Mouse (Mus musculus) telencephalon, adult 2 months (tissue): Measurements from ENCODE around the gene Snapc2.

Experiments used
- DNase-seq: peaks from one replicate; pipeline ENCODE4 v3.0.0-alpha.2; 2011; ENCODE audit warnings: low read depth, low spot score

The Snapc2 gene

DNA sequence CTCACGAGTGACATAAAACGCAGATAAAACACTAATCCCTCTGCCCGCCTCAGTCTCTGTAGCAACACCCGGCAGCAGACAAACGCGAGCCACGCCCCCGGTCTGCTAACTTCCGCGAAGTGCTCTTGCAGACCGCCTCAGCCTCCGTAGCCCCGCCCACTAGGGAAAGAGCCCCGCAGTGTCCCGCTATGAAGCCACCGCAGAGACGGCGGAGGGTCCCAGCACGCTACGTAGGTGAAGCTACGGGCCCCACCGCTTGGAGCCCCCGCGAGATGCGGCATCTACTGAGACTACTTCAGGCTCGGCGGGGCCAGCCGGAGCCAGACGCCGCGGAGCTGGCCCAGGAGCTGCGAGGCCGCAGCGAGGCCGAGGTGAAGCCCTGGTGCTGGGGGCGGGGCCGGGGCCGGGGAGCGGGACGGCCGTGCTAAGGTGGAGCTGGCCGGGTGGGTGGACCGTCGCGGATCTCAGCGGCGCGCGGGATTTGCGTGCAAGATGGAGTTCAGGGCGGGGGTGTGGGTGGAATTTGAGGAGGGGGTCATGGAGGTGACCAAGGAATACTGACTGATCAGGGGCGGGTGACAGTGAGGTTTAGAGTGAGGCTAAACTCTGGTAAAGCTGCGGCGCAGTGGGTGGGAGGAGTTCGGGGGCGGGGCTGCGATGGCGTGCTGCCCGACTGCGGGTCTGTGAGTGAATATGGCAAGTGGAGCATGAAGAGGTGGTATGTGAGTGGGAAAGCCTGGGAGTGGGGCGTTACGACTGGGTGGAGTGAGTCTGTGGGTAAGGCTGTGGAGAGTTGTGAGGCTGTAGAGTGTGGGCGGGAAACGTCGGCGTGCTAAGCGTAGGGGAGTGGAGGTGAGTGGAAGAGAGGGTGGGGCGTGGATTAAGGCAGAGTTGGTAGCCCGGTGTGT lies at the start of gene Snapc2:
Gene Snapc2 (plus strand): TSS at position 147 of the 908 bp plus-strand sequence.
- peak; percentile 93 for DNase-seq

DNA sequence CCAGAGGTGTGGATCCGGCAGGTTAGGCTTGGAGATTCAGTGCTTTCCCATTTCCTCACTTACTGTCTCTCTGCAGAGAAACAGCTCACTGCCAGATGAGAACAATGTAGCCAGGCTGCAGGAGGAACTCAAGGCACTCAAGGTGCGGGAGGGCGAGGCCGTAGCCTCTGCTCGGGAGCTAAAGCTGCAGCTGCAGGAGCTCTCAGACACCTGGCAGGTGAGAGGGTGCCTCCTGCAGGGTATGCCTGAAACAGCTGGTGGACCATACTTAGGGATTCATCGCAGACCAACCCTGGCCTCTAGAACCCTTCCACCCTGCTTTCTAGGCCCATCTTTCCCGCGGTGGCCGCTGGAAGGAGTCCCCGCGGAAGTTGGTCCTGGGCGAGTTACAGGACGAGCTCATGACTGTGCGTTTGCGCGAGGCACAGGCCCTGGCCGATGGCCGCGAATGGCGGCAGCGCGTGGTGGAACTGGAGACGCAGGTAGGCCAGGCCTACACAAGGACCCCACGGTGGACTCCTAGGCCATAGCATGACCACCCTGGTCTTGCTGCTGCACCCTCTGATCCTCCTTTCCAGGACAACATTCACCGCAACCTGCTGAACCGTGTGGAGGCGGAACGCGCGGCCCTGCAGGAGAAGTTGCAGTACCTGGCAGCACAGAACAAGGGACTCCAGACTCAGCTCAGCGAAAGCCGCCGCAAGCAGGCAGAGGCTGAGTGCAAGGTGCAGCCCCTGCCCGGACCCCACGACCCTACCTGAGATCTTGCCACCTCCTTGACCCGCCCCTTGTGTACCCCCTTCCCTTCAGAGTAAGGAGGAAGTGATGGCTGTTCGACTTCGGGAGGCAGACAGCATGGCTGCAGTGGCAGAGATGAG lies 47.4 kb upstream of the Snapc2 start:
- no peak for DNase-seq

DNA sequence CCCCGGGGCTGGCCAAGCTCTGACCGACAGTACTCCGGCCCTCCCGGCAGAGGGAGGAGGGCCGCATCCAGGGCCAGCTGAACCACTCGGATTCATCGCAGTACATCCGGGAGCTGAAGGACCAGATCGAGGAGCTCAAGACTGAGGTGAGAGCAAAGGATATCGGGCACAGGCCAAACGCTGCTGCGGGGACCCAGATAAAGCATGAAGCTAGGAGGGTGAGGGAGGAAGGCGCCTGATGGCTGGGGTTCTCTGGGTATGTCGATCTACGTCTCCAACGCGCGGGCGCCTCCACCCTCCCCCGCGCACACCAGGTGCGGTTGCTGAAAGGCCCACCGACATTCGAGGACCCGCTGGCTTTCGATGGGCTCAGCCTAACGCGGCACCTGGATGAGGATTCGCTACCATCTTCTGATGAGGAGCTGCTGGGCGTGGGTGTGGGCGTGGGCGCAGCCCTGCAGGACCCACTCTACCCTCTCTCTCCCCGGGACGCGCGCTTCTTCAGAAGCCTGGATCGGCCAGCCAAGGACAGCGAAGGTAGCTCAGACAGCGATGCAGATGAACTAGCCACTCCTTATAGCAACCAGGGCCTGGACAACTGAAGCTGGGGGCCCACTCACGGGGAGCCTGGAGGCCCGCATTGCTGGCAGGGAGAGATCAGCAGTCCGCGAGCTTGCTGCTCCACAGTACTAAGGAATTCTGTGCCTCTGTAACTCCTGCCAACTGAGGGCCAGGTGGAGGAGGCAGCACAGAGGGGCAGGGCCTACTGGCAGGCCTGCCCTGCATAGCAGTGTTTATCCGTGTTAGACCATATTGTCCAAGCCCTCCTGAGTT lies 46.5 kb upstream of the Snapc2 start:
- DNase-seq, result no peak

DNA sequence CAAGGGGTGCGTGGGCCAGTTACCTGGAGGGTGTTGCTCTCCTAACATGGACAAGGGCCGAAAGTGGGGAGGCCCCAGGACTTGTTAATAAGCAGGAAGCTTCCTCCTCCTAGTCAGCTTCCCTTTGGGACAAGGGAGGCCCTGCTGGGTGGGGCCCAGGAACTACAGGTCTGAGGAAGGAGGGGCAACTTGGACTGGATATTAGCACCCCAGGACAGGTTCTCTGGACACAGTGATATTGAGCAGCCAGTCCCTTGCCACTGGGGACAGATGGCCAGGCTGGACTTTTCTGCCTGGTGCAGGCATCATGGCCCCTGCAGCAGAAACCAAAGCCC lies 45.9 kb upstream of the Snapc2 start:
- no peak for DNase-seq

DNA sequence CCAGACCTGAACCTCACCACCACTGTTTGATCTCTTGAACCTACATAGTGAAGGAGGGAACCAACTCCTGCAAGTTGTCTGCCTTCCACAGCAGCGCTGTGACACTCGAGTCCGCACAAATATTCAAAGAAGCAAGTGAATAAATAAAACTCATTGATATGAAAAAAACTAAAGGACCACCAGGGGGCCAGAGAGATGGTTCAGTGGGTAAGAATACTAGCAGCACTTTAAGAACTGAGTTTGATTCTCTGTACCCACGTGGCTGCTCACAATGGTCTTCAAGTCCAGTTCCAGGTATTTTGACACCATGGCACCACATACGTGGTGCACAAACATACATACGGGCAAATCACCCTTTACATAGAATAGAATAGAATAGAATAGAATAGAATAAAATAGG lies 41.8 kb upstream of the Snapc2 start:
- DNase-seq, result no peak

DNA sequence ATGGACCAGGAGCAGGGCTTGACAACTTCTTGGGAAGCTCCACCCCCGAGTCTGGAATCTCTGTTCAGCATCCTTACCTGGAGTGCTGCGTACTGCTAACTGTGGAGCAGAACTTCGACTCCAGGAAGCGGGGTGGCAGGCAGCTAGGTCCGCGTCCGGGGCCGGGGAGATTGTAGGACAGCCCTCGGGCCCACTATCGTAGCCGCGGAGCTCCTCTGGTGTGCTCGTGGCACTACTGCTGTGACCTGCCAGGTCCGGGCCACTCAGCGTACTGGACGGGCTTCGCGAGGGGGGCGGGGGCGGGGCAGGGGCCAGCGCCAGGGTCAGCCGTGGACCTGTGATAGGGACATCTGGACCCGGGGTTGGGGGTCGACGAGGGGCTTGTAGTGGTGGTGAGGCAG lies 40.1 kb upstream of the Snapc2 start:
- DNase-seq, result no peak

DNA sequence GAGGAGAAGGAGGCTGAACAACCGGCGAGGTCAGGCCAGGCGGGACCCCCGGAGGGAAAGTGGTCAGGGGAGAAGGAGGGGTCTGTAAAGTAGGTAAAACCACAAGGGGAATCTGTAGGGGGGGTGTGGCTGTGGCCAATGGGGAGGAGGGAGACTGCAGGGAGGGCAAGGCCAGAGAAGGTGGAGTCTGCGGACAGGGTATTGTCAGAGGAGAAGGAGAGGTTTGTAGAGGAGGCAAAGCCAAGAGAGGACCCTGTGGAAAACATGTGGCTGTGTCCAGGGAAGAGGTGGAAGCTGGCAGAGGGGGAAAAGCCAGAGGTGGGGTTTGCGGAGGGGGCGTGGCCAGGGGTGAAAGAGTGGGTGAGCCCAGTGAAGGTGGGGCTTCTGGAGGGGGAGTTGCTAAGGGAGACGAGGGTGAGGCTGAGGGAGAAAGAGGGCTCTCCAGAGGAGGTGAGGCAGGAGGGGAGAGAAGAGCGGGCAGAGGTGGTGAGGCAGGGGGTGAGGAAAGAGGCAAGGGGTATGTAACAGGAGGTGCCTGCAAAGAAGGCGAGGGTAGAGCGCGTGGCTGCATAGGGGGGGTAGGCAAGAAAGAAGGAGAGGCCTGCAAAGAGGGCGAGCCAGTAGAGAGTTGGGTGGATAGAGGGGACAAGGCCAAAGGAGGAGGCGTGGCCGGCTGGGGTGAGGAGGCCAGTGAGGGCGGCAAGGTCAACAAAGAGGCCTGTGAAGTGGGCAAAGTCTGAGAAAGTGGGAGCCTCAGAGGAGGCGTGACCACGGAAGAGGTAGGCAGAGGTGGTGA lies 39.5 kb upstream of the Snapc2 start:
- no peak for DNase-seq

DNA sequence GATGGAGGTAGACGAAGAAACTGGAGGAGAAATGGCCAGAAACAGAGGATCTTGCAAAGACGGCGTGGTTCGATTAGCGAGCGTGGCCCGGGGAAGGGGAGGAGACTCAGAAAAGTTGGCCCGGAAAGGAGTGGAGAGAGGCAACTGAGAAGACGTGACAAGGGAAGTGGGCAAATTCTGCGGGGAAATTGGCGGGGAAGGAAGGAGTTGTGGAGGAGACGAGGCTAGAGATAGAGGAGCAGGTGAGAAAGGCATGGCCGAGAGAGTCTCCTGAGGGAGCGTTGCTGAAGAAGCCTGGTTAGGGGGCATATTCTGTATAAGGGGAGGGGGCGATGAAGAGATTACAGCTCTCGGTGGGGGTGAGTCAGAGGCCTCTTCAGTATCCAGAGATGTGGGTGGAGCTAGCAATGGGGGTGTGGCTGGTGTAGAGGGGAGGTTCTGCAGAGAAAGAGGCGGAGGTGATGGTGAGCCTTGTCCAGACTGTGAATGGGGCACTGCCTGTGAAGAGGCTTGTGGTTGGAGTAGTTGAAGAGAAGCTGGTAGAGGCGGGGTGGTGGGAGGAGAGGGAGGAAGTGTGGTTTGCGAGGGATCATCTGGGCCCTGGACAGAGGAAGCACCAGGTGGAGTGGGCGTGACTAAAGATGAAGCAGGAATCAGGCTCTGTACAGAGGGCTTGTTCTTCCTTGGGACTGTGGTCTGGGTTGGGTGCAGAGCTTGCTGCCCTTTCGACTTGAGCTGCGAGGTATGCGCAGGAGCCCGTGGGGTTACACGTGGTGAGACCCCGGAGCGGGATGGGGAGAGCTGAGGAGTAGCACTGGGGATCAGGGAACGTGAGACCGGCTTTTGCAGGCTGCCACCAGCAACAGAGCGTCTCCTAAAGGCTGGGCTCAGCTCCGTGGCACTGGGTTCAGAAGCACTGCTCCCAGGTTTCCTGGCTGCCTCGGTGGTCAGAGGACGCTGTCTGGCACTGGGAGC lies 38.6 kb upstream of the Snapc2 start:
- DNase-seq, result no peak

DNA sequence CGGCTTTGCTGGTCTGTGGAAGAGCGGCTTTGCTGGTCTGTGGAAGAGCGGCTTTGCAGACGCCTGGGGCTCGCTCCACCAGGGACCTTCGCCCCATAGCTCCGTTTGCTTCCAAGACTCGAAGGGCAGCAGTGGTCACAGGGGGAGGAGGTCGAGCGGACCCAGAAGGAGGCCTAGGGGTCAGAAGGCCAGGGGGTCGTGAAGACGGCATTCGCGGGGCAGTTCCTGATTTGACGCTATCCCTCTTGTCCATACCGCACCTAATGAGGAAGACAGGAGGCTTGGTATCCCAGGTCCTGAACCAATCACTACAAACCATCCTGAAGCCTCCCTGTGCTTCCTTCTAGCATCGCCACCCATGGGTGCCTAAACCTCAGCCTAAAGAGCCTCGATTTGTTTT lies 36.6 kb upstream of the Snapc2 start:
- no peak for DNase-seq

DNA sequence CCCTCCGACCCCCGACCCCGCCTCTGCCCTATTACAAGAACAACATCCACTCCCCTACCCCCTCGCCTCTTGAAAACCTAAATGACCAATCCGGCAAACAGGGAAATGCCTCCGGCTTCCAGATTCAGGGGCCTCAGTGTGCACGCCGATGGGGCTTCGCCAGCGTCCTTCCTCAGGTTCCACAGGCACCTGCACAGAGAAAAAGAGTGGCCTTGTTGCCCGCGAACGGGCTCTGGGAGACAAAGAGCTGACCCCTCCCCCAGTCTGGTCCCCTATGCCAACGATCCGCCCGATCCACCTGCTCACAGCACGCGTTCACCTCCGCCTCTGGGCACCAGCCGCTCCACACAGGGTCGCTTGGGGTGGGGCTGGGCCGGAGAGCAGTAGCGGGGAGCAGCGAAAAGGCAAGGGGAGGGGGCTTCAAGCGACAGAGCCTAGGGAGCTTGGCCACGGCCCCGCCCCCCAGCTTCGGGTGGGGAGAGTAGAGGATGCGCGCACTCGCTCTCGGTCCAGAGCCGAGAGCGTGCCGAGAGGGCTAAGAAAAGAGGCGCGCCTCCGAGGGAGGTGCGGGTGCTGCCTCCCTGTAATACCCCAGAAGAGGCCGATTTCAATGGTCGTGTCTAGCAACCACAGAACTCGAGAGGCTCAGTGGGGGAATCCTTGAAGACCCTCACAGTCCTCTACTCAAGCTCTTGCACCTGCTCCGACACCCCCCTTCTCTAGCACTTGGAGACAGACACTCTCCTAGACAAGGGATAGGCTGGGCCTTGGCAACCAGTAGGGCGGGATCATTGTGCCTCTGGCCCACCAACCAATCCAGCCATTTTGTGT lies 35.9 kb upstream of the Snapc2 start, which contains the start of gene Prr36:
Gene Prr36 (minus strand): TSS at position 669 of the 831 bp plus-strand sequence.
- DNase-seq, result peak; percentile 71

DNA sequence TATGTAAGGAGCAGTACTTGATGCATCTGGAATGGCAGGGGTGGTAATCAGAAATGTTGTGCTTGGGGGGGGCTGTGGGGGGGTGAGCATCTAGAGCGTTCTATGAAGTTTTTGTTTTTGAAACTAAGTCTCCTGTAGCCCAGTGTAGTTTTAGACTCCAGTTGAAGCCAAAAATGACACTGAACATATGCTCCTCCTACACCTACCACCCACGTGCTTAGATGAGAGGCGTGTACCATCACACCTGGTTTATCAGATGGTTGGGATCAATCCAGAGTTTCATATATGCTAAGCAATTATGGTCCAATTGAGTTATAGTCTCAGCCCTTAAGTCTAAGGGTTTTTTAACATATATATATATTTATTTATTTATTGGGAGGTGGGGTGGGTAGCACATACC lies 33.3 kb upstream of the Snapc2 start:
- no peak for DNase-seq

DNA sequence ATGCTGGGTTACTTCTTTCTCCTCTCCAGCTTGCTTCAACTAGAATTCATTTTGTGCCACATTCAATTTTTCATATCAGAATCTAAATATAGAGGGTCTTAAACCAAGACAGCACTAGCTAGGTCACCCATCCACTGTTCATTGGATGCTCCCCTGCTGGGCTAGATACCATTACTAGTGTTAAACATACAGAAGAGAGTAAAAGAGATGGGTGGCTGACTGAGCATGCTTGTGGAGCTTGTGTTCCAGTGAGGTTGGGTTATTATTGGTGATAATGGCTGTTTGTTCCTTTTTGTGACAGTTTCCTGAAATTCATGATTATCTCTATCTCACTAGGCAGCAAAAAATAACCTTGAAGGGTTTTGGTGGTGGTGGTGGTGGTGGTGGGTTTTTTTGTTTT lies 30.8 kb upstream of the Snapc2 start:
- DNase-seq, result no peak

DNA sequence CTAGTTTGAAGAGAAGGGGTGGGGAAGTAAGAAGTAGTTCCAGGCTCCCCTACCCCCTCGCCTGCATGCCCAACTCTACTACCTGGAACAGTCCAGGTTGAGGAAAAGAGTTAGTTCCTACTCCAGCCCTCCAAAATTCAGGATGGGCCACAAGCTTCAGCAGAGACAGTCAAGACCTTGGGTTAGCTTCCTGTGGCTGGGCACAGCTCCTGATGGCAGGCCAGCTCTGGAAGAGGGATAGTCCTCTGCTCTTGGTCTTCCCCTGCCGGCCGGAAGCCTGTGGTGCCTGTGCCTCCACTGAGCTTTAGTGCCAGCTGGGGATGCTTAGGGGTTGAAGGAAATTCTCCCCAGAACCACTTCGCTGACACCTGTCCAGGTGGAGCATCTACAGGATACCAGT lies 26.6 kb upstream of the Snapc2 start:
- DNase-seq, result no peak

DNA sequence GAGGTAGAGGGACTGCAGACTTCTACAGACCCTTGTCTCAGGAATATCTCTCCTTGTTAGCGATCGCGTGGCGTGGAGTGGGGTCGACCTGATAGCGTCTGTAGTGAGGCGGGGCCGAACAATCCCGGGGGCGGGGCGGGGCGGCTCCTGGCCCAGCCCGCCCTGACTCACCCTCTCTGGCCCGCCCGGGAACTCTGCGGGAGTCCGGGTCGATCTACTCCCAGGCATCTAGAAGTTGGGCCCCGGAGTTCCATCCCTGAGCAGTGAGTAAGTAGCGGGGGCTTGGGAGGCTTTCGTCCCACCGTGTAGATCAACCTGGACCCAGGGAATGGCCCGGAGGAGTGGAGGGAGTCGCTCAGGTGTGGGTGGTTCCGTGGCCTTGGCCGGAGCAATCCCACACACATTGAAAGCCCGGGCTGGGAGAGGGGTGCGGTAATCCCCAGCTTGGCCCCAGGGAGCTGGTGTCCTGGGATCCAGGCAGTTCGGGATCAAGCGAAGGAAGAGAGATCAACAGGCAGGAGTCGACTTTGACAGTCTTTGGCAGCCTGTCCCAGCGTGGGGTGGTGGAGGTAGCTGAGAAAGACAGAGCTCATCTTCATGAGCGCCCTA lies 26.0 kb upstream of the Snapc2 start, which contains the start of gene Lrrc8e:
Gene Lrrc8e (plus strand): TSS at position 89 of the 609 bp plus-strand sequence.
- no peak for DNase-seq

DNA sequence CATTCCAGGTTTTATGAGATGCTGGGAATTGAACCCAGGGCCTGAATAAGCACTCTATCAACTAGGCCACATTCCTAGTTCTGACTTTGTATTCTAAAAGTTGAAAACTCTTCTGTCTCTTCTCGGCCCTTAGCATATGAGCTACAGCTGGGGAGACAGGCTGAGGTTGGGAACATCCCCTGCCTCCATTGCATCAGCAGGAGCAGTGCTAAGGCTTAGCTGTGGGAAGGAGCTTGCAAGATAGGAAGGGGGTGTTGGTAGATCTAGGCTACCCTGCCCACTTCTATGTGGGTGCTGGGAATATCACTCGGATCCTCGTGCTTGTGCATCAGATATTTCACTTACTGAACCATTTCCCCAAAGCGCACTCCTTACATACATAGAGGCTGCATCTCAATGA lies 25.0 kb upstream of the Snapc2 start:
- no peak for DNase-seq

DNA sequence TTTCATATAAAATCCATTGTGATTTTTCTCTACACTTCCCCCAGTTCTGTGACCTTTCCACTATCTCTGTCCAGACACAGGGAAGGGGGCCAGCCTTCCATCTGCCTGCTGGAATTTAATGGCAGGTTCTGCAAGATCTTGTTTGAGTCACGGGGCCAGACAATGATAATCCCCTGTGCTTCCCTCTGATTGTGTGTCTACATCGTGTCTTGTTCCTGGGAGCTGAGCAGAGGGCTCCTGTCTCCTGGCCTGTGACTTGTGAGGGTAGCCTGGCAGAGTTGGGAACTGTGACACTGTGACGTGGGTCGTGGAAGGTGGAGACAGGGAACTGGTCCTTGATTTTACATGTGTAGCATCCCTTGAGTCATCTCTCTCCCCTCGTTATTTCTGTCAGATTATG lies 23.1 kb upstream of the Snapc2 start:
- DNase-seq, result no peak

DNA sequence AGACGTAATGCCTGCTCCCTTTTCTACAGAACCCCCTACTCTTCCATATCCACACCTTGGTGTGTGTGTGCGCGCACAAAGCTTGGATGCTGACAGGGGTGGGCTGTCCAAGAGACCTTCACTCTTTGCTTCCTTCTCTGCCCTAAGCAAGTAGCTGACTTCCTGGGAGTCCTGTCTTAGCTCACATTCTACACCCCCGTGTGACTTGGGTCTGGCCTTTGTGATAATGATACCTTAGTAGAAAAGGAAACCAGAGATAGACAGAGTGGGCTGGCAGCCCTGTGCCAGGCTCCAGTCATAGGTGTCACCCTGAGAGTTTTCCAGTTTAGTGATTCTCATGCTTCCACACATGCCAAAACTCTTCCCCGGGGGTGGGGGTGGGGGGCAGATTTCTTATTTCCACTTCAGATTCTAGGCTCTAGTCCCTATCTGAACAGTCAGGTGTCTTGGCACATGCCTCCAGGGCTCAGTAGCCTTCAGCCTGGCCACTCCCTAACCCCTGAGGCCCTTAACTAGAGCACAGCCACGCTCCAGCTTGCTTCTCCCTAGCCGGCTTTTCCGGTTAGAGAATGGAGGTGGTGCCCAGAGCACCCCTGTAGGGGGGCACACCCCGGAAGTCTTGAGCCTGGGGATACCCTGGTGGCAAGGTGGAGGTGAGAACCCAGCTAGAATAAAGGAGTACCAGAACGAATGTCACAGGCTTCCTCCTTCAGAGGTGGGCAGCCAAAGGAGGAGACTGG lies 22.1 kb upstream of the Snapc2 start:
- DNase-seq, result no peak
